Mouse (Mus musculus): ENCODE measurements at regions not wholly inside any gene's neighbourhood (a gene's known extent, or its start where the extent isn't known, plus 50 kb on each side); places are given as distances from the start of the nearest gene placed in this dataset.

GRCm38 (mm10) chr8:44839504-44840209 is 95.6 kb upstream of the Fat1 start:
- no peak for DNase-seq

GRCm38 (mm10) chr8:44840646-44841045 is 94.6 kb upstream of the Fat1 start:
- DNase-seq: no peak

- no peak for DNase-seq
Measured at GRCm38 (mm10) chr8:44844362-44844761, 90.9 kb upstream of the Fat1 start.

- DNase-seq: no peak
Measured at GRCm38 (mm10) chr8:44852223-44852622, 83.0 kb upstream of the Fat1 start.

GRCm38 (mm10) chr8:44855115-44855514 is 80.1 kb upstream of the Fat1 start:
- no peak for DNase-seq

- no peak for DNase-seq
Measured at GRCm38 (mm10) chr8:44867202-44867601, 68.0 kb upstream of the Fat1 start.

GRCm38 (mm10) chr8:44867666-44868065 is 67.6 kb upstream of the Fat1 start:
- no peak for DNase-seq

DNA sequence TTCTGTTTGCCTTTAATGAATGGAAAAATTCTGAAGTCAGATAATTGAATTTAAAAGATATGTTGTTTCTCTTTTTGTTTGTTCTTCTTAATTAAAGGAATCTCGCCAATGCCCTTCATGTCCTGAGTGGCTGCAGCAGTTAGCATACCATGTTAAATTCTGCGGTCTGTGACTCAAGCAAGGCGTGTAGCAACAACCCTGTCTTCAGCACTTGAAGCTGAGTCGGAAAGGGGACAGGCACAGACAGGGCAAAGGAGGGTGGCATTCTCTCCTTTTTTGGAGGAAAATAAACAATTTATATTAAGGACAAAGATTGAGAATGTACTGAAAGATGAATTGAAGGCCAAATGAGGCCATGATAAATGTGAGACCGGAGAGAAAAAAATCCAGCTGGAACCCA is 58.2 kb upstream of the Fat1 start:
- DNase-seq: no peak

DNA sequence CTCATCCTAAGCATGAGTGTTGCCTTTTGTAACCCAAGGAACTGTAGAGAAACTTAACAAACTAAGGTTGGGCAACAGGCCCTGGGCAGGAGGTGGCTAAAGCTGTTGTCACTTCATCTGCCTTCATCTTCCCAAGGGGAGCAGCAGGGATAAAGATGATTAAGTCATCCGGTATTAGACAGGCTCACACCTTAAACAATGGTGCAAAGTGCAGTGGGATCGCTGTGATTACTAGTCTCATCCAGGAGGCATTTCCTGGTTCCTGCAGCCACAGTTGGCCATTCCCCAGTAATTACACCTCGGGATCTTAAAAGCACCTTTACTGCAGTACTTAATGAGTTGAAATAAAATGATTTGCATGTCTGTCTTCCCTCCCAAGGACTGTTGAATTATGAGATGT is 57.0 kb upstream of the Fat1 start:
- no peak for DNase-seq

DNA sequence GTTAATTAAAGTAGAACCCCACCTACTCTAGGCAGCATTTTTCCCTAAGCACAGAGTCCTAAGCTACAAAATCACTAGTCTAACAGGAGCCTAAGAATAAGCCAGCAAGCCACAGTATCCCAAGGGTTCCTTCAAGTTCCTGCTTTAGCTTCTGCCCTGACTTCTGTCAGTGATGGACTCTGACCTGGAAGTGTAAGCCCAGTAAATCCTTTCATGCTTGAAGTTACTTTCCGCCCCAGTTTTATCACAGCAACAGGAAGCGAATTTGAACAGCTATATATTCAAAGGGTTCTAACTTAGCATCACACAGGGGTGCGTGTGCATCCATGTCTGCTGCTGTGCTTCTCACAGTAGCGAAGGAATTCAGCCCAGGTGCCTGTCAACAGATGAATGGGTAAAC is 56.1 kb upstream of the Fat1 start:
- no peak for DNase-seq

- DNase-seq: no peak
Measured at GRCm38 (mm10) chr8:44884399-44885006, 50.7 kb upstream of the Fat1 start.

Measured in cerebellum, adult 11-12 months (tissue).